Mouse (Mus musculus) G1E-ER4 (cell line): ENCODE measurements around the gene Slc12a7. TPM values are rescaled to one million over a fixed set of nuclear protein-coding genes. Genes with fewer than 3 reads are reported as not detected.

ENCODE experiments used
- GATA1 ChIP-seq: IDR thresholded peaks from one replicate; pipeline ENCODE4 v1.8.0; 2012; ENCODE audit warnings: low read length, inconsistent platforms
- polyA plus RNA-seq: library from polyadenylated mRNA; stranded (reverse); fragments of >175 nt; gene quantifications from 2 replicates; pipeline ENCODE4 v1.2.3, GENCODE M21; 2012

Slc12a7 gene
- polyA plus RNA-seq, 1 experiment = 0.04 TPM

GRCm38 (mm10) chr13:73769916-73770682 lies 37.2 kb downstream of the Slc12a7 start:
- no peak for TF ChIP-seq GATA1

GRCm38 (mm10) chr13:73771131-73771530 lies 38.2 kb downstream of the Slc12a7 start:
- no peak for TF ChIP-seq GATA1

- TF ChIP-seq GATA1 = no peak
Measured at GRCm38 (mm10) chr13:73772655-73773054, 39.8 kb downstream of the Slc12a7 start.

- TF ChIP-seq GATA1 = no peak
Measured at GRCm38 (mm10) chr13:73773519-73774205, 40.8 kb downstream of the Slc12a7 start.

- no peak for TF ChIP-seq GATA1
Measured at GRCm38 (mm10) chr13:73775786-73776185, 42.9 kb downstream of the Slc12a7 start.

- no peak for TF ChIP-seq GATA1
Measured at GRCm38 (mm10) chr13:73777578-73777977, 44.7 kb downstream of the Slc12a7 start.

- TF ChIP-seq GATA1 = no peak
Measured at GRCm38 (mm10) chr13:73782486-73782885, 49.6 kb downstream of the Slc12a7 start.

- no peak for TF ChIP-seq GATA1
Measured at GRCm38 (mm10) chr13:73792176-73792575, 59.3 kb downstream of the Slc12a7 start.

GRCm38 (mm10) chr13:73793171-73793570 lies 60.3 kb downstream of the Slc12a7 start:
- no peak for TF ChIP-seq GATA1

- no peak for TF ChIP-seq GATA1
Measured at GRCm38 (mm10) chr13:73799110-73799509, 66.2 kb downstream of the Slc12a7 start.

- no peak for TF ChIP-seq GATA1
Measured at GRCm38 (mm10) chr13:73803450-73804178, 70.7 kb downstream of the Slc12a7 start.

- no peak for TF ChIP-seq GATA1
Measured at GRCm38 (mm10) chr13:73804914-73805313, 72.0 kb downstream of the Slc12a7 start.

GRCm38 (mm10) chr13:73812936-73813335 lies 80.0 kb downstream of the Slc12a7 start:
- no peak for TF ChIP-seq GATA1

GRCm38 (mm10) chr13:73814181-73814580 lies 81.3 kb downstream of the Slc12a7 start:
- no peak for TF ChIP-seq GATA1

GRCm38 (mm10) chr13:73816338-73816737 lies 83.4 kb downstream of the Slc12a7 start:
- no peak for TF ChIP-seq GATA1

- no peak for TF ChIP-seq GATA1
Measured at GRCm38 (mm10) chr13:73818921-73819320, 86.0 kb downstream of the Slc12a7 start.
